Mouse (Mus musculus): Measurements from ENCODE around the gene Itgb6. TPM values are rescaled to one million over a fixed set of nuclear protein-coding genes. Genes with fewer than 3 reads are reported as not detected.
A peak's percentile ranks its signal among the peaks of the same experiment; 100 is the strongest.

Gene Itgb6
- polyA plus RNA-seq, 1 experiment: 28.9 TPM

GRCm38 (mm10) chr2:60688944-60689615, 33.4 kb downstream of the Itgb6 start:
- Histone ChIP-seq H3K4me3 (replicated peaks; ENCODE audit: extremely low read depth, low read depth, low read length) (no peak overlapping the region), H3K4me1 (ENCODE audit: control insufficient read depth, insufficient read depth, low read length) (peaks cover 2% of the 10 kb centered on the region)
- 14% methylated on average over 14 of the region's 14 CpGs for WGBS
- no peak for TF ChIP-seq POLR2A (IDR thresholded peaks at IDR 0.05; ENCODE audit: borderline replicate concordance, extremely low read depth, low read depth, low read length)
- TF ChIP-seq CTCF (IDR thresholded peaks at IDR 0.05; ENCODE audit: insufficient read depth, low read length): no peak
- DNase-seq: peak; percentile 65

GRCm38 (mm10) chr2:60688150-60688549, 34.3 kb downstream of the Itgb6 start:
- WGBS: 95% methylated on average over 1 of the region's 1 CpGs
- TF ChIP-seq POLR2A (IDR thresholded peaks at IDR 0.05; ENCODE audit: borderline replicate concordance, extremely low read depth, low read depth, low read length) (no peak), CTCF (IDR thresholded peaks at IDR 0.05; ENCODE audit: insufficient read depth, low read length) (no peak)
- DNase-seq: no peak
- Histone ChIP-seq H3K4me1 (ENCODE audit: control insufficient read depth, insufficient read depth, low read length) (peaks cover 2% of the 10 kb centered on the region), H3K4me3 (replicated peaks; ENCODE audit: extremely low read depth, low read depth, low read length) (no peak overlapping the region)

- no peak for TF ChIP-seq CTCF (IDR thresholded peaks at IDR 0.05; ENCODE audit: insufficient read depth, low read length)
- no peak for TF ChIP-seq POLR2A (IDR thresholded peaks at IDR 0.05; ENCODE audit: borderline replicate concordance, extremely low read depth, low read depth, low read length)
- H3K4me1 ChIP-seq (ENCODE audit: control insufficient read depth, insufficient read depth, low read length): peaks cover 2% of the 10 kb centered on the region
- DNase-seq: no peak
- no peak overlapping the region for H3K4me3 ChIP-seq (replicated peaks; ENCODE audit: extremely low read depth, low read depth, low read length)
These were observed 36.5 kb downstream of the Itgb6 start for GRCm38 (mm10) chr2:60685973-60686372.

GRCm38 (mm10) chr2:60684168-60684567, 38.3 kb downstream of the Itgb6 start:
- Histone ChIP-seq H3K4me1 (ENCODE audit: control insufficient read depth, insufficient read depth, low read length) (peaks cover under 1% of the 10 kb centered on the region; the same call in 1 of the 2 replicates), H3K4me3 (replicated peaks; ENCODE audit: extremely low read depth, low read depth, low read length) (no peak overlapping the region)
- WGBS: 27% methylated on average over 3 of the region's 3 CpGs
- DNase-seq: no peak
- TF ChIP-seq CTCF (IDR thresholded peaks at IDR 0.05; ENCODE audit: insufficient read depth, low read length) (no peak), POLR2A (IDR thresholded peaks at IDR 0.05; ENCODE audit: borderline replicate concordance, extremely low read depth, low read depth, low read length) (no peak)

- TF ChIP-seq CTCF (IDR thresholded peaks at IDR 0.05; ENCODE audit: insufficient read depth, low read length) (no peak), POLR2A (IDR thresholded peaks at IDR 0.05; ENCODE audit: borderline replicate concordance, extremely low read depth, low read depth, low read length) (no peak)
- WGBS: 49% methylated on average over 2 of the region's 2 CpGs
- no peak for DNase-seq
- H3K4me1 ChIP-seq (ENCODE audit: control insufficient read depth, insufficient read depth, low read length): no peaks in the 10 kb centered on the region; the same call in 1 of the 2 replicates
- H3K4me3 ChIP-seq (replicated peaks; ENCODE audit: extremely low read depth, low read depth, low read length): no peak overlapping the region
These were observed 39.9 kb downstream of the Itgb6 start for GRCm38 (mm10) chr2:60682554-60682953.

- Histone ChIP-seq H3K4me3 (replicated peaks; ENCODE audit: extremely low read depth, low read depth, low read length) (no peak overlapping the region), H3K4me1 (ENCODE audit: control insufficient read depth, insufficient read depth, low read length) (no peaks in the 10 kb centered on the region)
- DNase-seq: no peak
- no peak for TF ChIP-seq CTCF (IDR thresholded peaks at IDR 0.05; ENCODE audit: insufficient read depth, low read length)
- TF ChIP-seq POLR2A (IDR thresholded peaks at IDR 0.05; ENCODE audit: borderline replicate concordance, extremely low read depth, low read depth, low read length): no peak
- 65% methylated on average over 7 of the region's 7 CpGs for WGBS
These were observed 48.0 kb downstream of the Itgb6 start for GRCm38 (mm10) chr2:60674413-60674812.

GRCm38 (mm10) chr2:60672973-60673954, 49.2 kb downstream of the Itgb6 start:
- Histone ChIP-seq H3K4me1 (ENCODE audit: control insufficient read depth, insufficient read depth, low read length) (no peaks in the 10 kb centered on the region), H3K4me3 (replicated peaks; ENCODE audit: extremely low read depth, low read depth, low read length) (peak overlapping the region; percentile 60)
- TF ChIP-seq CTCF (IDR thresholded peaks at IDR 0.05; ENCODE audit: insufficient read depth, low read length) (no peak), POLR2A (IDR thresholded peaks at IDR 0.05; ENCODE audit: borderline replicate concordance, extremely low read depth, low read depth, low read length) (no peak)
- no peak for DNase-seq
- WGBS: 42% methylated on average over 17 of the region's 17 CpGs

GRCm38 (mm10) chr2:60671215-60671614, 51.2 kb downstream of the Itgb6 start:
- TF ChIP-seq POLR2A (IDR thresholded peaks at IDR 0.05; ENCODE audit: borderline replicate concordance, extremely low read depth, low read depth, low read length): no peak
- TF ChIP-seq CTCF (IDR thresholded peaks at IDR 0.05; ENCODE audit: insufficient read depth, low read length): no peak
- H3K4me3 ChIP-seq (replicated peaks; ENCODE audit: extremely low read depth, low read depth, low read length): no peak overlapping the region
- H3K4me1 ChIP-seq (ENCODE audit: control insufficient read depth, insufficient read depth, low read length): no peaks in the 10 kb centered on the region
- 86% methylated on average over 1 of the region's 1 CpGs for WGBS
- DNase-seq: no peak

- 56% methylated on average over 1 of the region's 1 CpGs for WGBS
- no peak for TF ChIP-seq POLR2A (IDR thresholded peaks at IDR 0.05; ENCODE audit: borderline replicate concordance, extremely low read depth, low read depth, low read length)
- no peak for TF ChIP-seq CTCF (IDR thresholded peaks at IDR 0.05; ENCODE audit: insufficient read depth, low read length)
- Histone ChIP-seq H3K4me3 (replicated peaks; ENCODE audit: extremely low read depth, low read depth, low read length) (no peak overlapping the region), H3K4me1 (ENCODE audit: control insufficient read depth, insufficient read depth, low read length) (no peaks in the 10 kb centered on the region)
- DNase-seq: no peak
These were observed 59.4 kb downstream of the Itgb6 start for GRCm38 (mm10) chr2:60663071-60663470.
